Mouse (Mus musculus): ENCODE measurements around the gene Rasgrf2. TPM values are rescaled to one million over a fixed set of nuclear protein-coding genes. Genes with fewer than 3 reads are reported as not detected.

Gene Rasgrf2
- total and polyA plus RNA-seq, 3 experiments, result not detected

DNA sequence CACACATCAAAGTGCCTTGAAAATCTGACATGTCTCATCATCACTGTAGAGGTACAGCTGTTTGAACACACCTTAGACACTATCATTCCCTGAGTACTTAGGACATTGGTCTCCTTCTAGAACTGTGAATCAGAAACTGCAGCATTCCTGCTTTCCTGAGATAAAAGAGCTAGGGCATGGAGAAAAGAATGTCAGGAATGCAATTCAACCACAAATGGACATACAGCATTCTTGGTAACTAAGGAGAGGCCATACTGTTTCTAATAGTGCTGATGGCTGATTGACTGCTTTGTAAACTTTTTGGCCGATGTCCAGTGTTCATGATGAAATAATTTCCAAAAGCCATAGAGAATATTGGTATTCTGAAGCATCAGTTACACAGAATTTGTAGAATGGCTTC lies 58.3 kb downstream of the Rasgrf2 start:
- TF ChIP-seq MYC (IDR thresholded peaks at IDR 0.05; ENCODE audit: low read depth, low read length) (no peak), USF1 (IDR thresholded peaks at IDR 0.05; ENCODE audit: low read depth, low read length) (no peak), GATA1 (IDR thresholded peaks at IDR 0.05; ENCODE audit: low read depth, low read length) (no peak)
- H3K9ac ChIP-seq (ENCODE audit: control insufficient read depth, low read depth, low read length, poor library complexity, severe bottlenecking), result no peak overlapping the region
- no peaks in the 10 kb centered on the region for H3K36me3 ChIP-seq (ENCODE audit: control insufficient read depth in 1 of 2, insufficient read depth in 2 of 2, low read length in 2 of 2)
- H3K4me1 ChIP-seq (ENCODE audit: control insufficient read depth in 1 of 2, insufficient read depth in 2 of 2, low read length in 2 of 2), result no peaks in the 10 kb centered on the region
- no peaks in the 10 kb centered on the region for H3K79me2 ChIP-seq (ENCODE audit: control insufficient read depth, insufficient read depth, low read length, poor library complexity)
- no peak for DNase-seq (ENCODE audit: low read depth, low spot score)
- no peaks in the 10 kb centered on the region for H3K9me3 ChIP-seq (replicated peaks; ENCODE audit: insufficient read depth, low read length)
- H3K27ac ChIP-seq (ENCODE audit: control insufficient read depth, low read depth, low read length), result no peak overlapping the region
- H3K27me3 ChIP-seq (ENCODE audit: control insufficient read depth in 1 of 2, insufficient read depth in 2 of 2, low read length in 2 of 2), result no peaks in the 10 kb centered on the region
- H3K4me3 ChIP-seq (ENCODE audit: control insufficient read depth in 1 of 2, insufficient read depth in 1 of 2, low read depth in 2 of 2, low read length in 2 of 2), result no peak overlapping the region

DNA sequence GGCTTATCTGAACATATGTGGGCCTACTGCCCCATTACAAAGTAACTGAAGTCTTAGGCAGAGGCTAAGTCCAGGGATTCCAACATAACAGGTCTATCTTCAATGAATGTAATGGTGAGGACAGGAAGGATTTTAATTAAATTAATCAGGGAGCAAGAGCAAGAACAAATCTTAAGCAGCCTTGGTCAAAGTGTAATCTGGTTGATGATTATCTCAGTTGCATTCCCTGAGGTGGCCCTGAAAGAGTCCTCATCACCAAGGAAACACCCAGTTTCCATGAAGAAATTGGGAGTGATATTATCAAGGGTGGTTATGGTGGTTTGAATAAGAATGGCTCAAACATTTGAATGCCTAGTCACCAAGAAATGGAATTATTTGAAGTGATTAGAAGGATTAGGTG lies 62.8 kb downstream of the Rasgrf2 start:
- no peak for TF ChIP-seq USF1 (IDR thresholded peaks at IDR 0.05; ENCODE audit: low read depth, low read length)
- TF ChIP-seq ZMIZ1 (IDR thresholded peaks at IDR 0.05; ENCODE audit: low read depth, low read length), result no peak
- TF ChIP-seq ZNF384 (IDR thresholded peaks at IDR 0.05; ENCODE audit: low read depth, low read length), result no peak
- no peak for TF ChIP-seq SMC3 (IDR thresholded peaks at IDR 0.05; ENCODE audit: low read depth, low read length)
- TF ChIP-seq RCOR1 (IDR thresholded peaks at IDR 0.05; ENCODE audit: low read depth, low read length), result no peak
- TF ChIP-seq SIN3A (IDR thresholded peaks at IDR 0.05; ENCODE audit: low read length), result no peak
- TF ChIP-seq MYB (IDR thresholded peaks at IDR 0.05; ENCODE audit: low read depth, low read length), result no peak
- no peak for TF ChIP-seq BHLHE40 (IDR thresholded peaks at IDR 0.05; ENCODE audit: borderline replicate concordance, low read depth, low read length)
- TF ChIP-seq ZKSCAN1 (IDR thresholded peaks at IDR 0.05; ENCODE audit: low read depth, low read length), result no peak
- no peak for TF ChIP-seq POLR2AphosphoS2 (IDR thresholded peaks at IDR 0.05; ENCODE audit: low read length)
- no peak for TF ChIP-seq MXI1 (IDR thresholded peaks at IDR 0.05; ENCODE audit: low read depth, low read length)
- no peak for TF ChIP-seq MAZ (IDR thresholded peaks at IDR 0.05; ENCODE audit: low read depth, low read length)
- TF ChIP-seq CTCF (IDR thresholded peaks at IDR 0.05 in 2 of 3, conservative IDR thresholded peaks at IDR 0.05 in 1 of 3; ENCODE audit: control insufficient read depth in 1 of 3, insufficient read depth in 1 of 3, low read depth in 2 of 3, low read length in 3 of 3, poor library complexity in 1 of 3, severe bottlenecking in 1 of 3), result no peak
- TF ChIP-seq POLR2A (IDR thresholded peaks at IDR 0.05; ENCODE audit: control insufficient read depth in 1 of 2, insufficient read depth in 1 of 2, low read depth in 1 of 2, low read length in 2 of 2, poor library complexity in 1 of 2), result no peak
- no peak for TF ChIP-seq NRF1 (IDR thresholded peaks at IDR 0.05; ENCODE audit: insufficient read depth, low read depth, low read length, poor library complexity, severe bottlenecking)
- TF ChIP-seq MYC (IDR thresholded peaks at IDR 0.05; ENCODE audit: low read depth, low read length), result no peak
- H3K79me2 ChIP-seq (ENCODE audit: control insufficient read depth, insufficient read depth, low read length, poor library complexity), result no peaks in the 10 kb centered on the region

More for the DNA sequence above, 62.8 kb downstream of the Rasgrf2 start:
- no peaks in the 10 kb centered on the region for H3K36me3 ChIP-seq (ENCODE audit: control insufficient read depth in 1 of 2, insufficient read depth in 2 of 2, low read length in 2 of 2)
- DNase-seq (ENCODE audit: low read depth, low spot score), result no peak
- H3K4me3 ChIP-seq (ENCODE audit: control insufficient read depth in 1 of 2, insufficient read depth in 1 of 2, low read depth in 2 of 2, low read length in 2 of 2), result no peak overlapping the region
- H3K27me3 ChIP-seq (ENCODE audit: control insufficient read depth in 1 of 2, insufficient read depth in 2 of 2, low read length in 2 of 2), result no peaks in the 10 kb centered on the region
- no peaks in the 10 kb centered on the region for H3K9me3 ChIP-seq (replicated peaks; ENCODE audit: insufficient read depth, low read length)
- H3K9ac ChIP-seq (ENCODE audit: control insufficient read depth, low read depth, low read length, poor library complexity, severe bottlenecking), result no peak overlapping the region
- H3K4me1 ChIP-seq (ENCODE audit: control insufficient read depth in 1 of 2, insufficient read depth in 2 of 2, low read length in 2 of 2), result no peaks in the 10 kb centered on the region
- H3K27ac ChIP-seq (ENCODE audit: control insufficient read depth, low read depth, low read length), result no peak overlapping the region
